Mouse (Mus musculus): Measurements from ENCODE around the gene 4933407L21Rik. TPM values are rescaled to one million over a fixed set of nuclear protein-coding genes. Genes with fewer than 3 reads are reported as not detected.

4933407L21Rik gene
- polyA plus RNA-seq, 1 experiment from 2014 or later = 0.85 TPM

DNA sequence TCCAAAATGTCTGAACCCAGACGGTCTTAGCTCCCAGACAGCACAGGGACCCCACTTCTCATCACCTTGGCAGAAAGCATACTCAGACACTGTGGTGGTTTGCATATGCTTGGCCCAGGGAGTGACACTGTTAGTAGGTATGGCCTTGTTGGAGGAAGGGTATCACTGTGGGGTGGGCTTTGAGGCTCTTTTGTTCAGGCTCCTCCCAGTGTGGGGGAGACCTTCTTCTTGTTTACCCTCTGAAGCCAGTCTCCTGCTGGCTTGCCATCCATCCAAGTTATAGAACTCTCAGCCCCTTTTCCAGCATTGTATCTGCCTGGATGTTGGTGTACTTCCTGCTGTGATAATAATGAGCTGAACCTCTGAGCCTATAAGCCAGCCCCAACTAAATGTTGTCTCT lies 40.8 kb downstream of the 4933407L21Rik start:
- Histone ChIP-seq H3K4me1 (ENCODE audit: control insufficient read depth, insufficient read depth, low read length) (no peaks in the 10 kb centered on the region), H3K4me3 (ENCODE audit: low read length) (no peak overlapping the region), H3K27me3 (ENCODE audit: control insufficient read depth, insufficient read depth, low read length) (no peaks in the 10 kb centered on the region), H3K4me2 (replicated peaks; ENCODE audit: low read depth, low read length) (no peak overlapping the region), H3K27ac (ENCODE audit: low read depth, low read length) (no peak overlapping the region), H3K9ac (ENCODE audit: low read depth, low read length) (no peak overlapping the region), H3K9me3 (ENCODE audit: control insufficient read depth, low read length) (no peaks in the 10 kb centered on the region), H3K36me3 (ENCODE audit: control insufficient read depth, insufficient read depth, low read length) (no peaks in the 10 kb centered on the region)
- WGBS = 83% methylated on average over 1 of the region's 1 CpGs
- no peak for ATAC-seq (ENCODE audit: low FRiP score, low TSS enrichment)

DNA sequence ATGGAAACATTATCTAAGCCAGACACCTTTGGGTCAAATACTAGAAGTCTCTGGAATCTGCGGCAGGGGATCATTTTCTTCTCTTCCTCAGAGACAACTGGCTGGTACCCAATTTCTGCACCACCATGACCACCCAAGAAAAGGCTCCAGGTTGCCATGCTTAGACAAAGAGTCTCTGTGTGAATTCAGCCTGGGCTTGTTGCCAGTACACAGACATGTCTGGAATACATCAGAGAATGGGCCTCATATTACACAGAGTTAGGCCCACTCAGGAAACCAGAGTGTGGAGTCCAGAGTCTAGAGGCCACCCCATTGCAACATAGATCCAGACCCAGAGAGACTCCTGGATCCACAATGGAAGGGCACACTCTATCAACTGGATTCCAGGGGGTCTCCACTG lies 41.2 kb downstream of the 4933407L21Rik start:
- no peaks in the 10 kb centered on the region for H3K9me3 ChIP-seq (ENCODE audit: control insufficient read depth, low read length)
- H3K9ac ChIP-seq (ENCODE audit: low read depth, low read length) = no peak overlapping the region
- H3K4me1 ChIP-seq (ENCODE audit: control insufficient read depth, insufficient read depth, low read length) = no peaks in the 10 kb centered on the region
- H3K27ac ChIP-seq (ENCODE audit: low read depth, low read length) = no peak overlapping the region
- no peak overlapping the region for H3K4me2 ChIP-seq (replicated peaks; ENCODE audit: low read depth, low read length)
- no peak overlapping the region for H3K4me3 ChIP-seq (ENCODE audit: low read length)
- H3K36me3 ChIP-seq (ENCODE audit: control insufficient read depth, insufficient read depth, low read length) = no peaks in the 10 kb centered on the region
- 86% methylated on average over 1 of the region's 1 CpGs for WGBS
- no peaks in the 10 kb centered on the region for H3K27me3 ChIP-seq (ENCODE audit: control insufficient read depth, insufficient read depth, low read length)
- ATAC-seq (ENCODE audit: low FRiP score, low TSS enrichment) = no peak

GRCm38 (mm10) chr1:85971070-85971469 lies 42.8 kb downstream of the 4933407L21Rik start:
- no peak overlapping the region for H3K9ac ChIP-seq (ENCODE audit: low read depth, low read length)
- no peaks in the 10 kb centered on the region for H3K27me3 ChIP-seq (ENCODE audit: control insufficient read depth, insufficient read depth, low read length)
- H3K4me2 ChIP-seq (replicated peaks; ENCODE audit: low read depth, low read length) = no peak overlapping the region
- no peaks in the 10 kb centered on the region for H3K9me3 ChIP-seq (ENCODE audit: control insufficient read depth, low read length)
- no peak for ATAC-seq (ENCODE audit: low FRiP score, low TSS enrichment)
- 93% methylated on average over 3 of the region's 3 CpGs for WGBS
- no peak overlapping the region for H3K4me3 ChIP-seq (ENCODE audit: low read length)
- no peaks in the 10 kb centered on the region for H3K4me1 ChIP-seq (ENCODE audit: control insufficient read depth, insufficient read depth, low read length)
- H3K27ac ChIP-seq (ENCODE audit: low read depth, low read length) = no peak overlapping the region
- no peaks in the 10 kb centered on the region for H3K36me3 ChIP-seq (ENCODE audit: control insufficient read depth, insufficient read depth, low read length)

DNA sequence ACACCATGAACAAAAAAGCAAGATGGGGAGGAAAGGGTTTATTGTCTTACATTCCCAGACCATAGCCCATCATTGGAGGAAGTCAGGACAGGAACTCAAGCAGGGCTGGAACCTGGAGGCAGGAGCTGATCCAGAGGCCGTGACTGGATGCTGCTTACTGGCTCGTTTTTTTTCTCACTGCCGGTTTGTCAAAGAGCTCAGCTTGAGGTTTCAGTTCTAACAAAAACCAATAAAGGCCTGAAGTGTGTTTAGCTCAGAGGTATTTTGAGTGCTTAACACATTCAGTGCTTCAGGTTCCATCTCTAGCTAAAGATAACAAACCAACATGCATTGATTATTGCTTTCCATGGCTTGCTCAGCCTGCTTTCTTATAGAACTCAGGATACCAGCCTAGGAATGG lies 44.1 kb downstream of the 4933407L21Rik start:
- ATAC-seq (ENCODE audit: low FRiP score, low TSS enrichment) = no peak
- no peak overlapping the region for H3K27ac ChIP-seq (ENCODE audit: low read depth, low read length)
- 59% methylated on average over 3 of the region's 3 CpGs for WGBS
- no peaks in the 10 kb centered on the region for H3K27me3 ChIP-seq (ENCODE audit: control insufficient read depth, insufficient read depth, low read length)
- H3K9me3 ChIP-seq (ENCODE audit: control insufficient read depth, low read length) = no peaks in the 10 kb centered on the region
- H3K4me3 ChIP-seq (ENCODE audit: low read length) = no peak overlapping the region
- H3K36me3 ChIP-seq (ENCODE audit: control insufficient read depth, insufficient read depth, low read length) = no peaks in the 10 kb centered on the region
- H3K4me2 ChIP-seq (replicated peaks; ENCODE audit: low read depth, low read length) = no peak overlapping the region
- no peak overlapping the region for H3K9ac ChIP-seq (ENCODE audit: low read depth, low read length)
- no peaks in the 10 kb centered on the region for H3K4me1 ChIP-seq (ENCODE audit: control insufficient read depth, insufficient read depth, low read length)

DNA sequence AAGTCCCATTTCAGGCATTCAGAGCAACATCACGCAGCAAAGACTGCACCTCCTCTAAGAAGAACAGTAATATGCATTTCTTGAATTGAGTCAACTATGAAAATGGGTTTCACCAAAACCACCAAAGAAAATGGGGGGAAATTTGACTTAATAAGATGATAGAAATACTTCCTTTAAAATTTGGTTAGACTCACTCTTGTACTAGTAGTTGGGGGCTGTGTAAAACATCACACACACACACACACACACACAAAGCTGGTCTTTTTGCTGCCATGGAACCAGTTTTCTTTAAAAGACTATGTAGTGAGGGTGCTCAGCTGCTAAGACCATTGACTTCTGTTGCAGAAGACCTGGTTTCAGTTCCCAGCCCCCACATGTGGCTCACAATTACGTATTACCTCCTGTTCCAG lies 45.2 kb downstream of the 4933407L21Rik start:
- H3K9ac ChIP-seq (ENCODE audit: low read depth, low read length) = no peak overlapping the region
- WGBS = 90% methylated on average over 2 of the region's 2 CpGs
- no peak overlapping the region for H3K4me2 ChIP-seq (replicated peaks; ENCODE audit: low read depth, low read length)
- no peaks in the 10 kb centered on the region for H3K9me3 ChIP-seq (ENCODE audit: control insufficient read depth, low read length)
- ATAC-seq (ENCODE audit: low FRiP score, low TSS enrichment) = no peak
- H3K36me3 ChIP-seq (ENCODE audit: control insufficient read depth, insufficient read depth, low read length) = no peaks in the 10 kb centered on the region
- H3K4me1 ChIP-seq (ENCODE audit: control insufficient read depth, insufficient read depth, low read length) = no peaks in the 10 kb centered on the region
- no peak overlapping the region for H3K27ac ChIP-seq (ENCODE audit: low read depth, low read length)
- H3K27me3 ChIP-seq (ENCODE audit: control insufficient read depth, insufficient read depth, low read length) = no peaks in the 10 kb centered on the region
- no peak overlapping the region for H3K4me3 ChIP-seq (ENCODE audit: low read length)

GRCm38 (mm10) chr1:85977709-85978108 lies 49.4 kb downstream of the 4933407L21Rik start:
- no peaks in the 10 kb centered on the region for H3K36me3 ChIP-seq (ENCODE audit: control insufficient read depth, insufficient read depth, low read length)
- 80% methylated on average over 3 of the region's 3 CpGs for WGBS
- ATAC-seq (ENCODE audit: low FRiP score, low TSS enrichment) = no peak
- H3K9ac ChIP-seq (ENCODE audit: low read depth, low read length) = no peak overlapping the region
- no peaks in the 10 kb centered on the region for H3K27me3 ChIP-seq (ENCODE audit: control insufficient read depth, insufficient read depth, low read length)
- H3K4me1 ChIP-seq (ENCODE audit: control insufficient read depth, insufficient read depth, low read length) = no peaks in the 10 kb centered on the region
- H3K4me3 ChIP-seq (ENCODE audit: low read length) = no peak overlapping the region
- H3K9me3 ChIP-seq (ENCODE audit: control insufficient read depth, low read length) = no peaks in the 10 kb centered on the region
- no peak overlapping the region for H3K27ac ChIP-seq (ENCODE audit: low read depth, low read length)
- no peak overlapping the region for H3K4me2 ChIP-seq (replicated peaks; ENCODE audit: low read depth, low read length)

- no peaks in the 10 kb centered on the region for H3K4me1 ChIP-seq (ENCODE audit: control insufficient read depth, insufficient read depth, low read length)
- H3K27me3 ChIP-seq (ENCODE audit: control insufficient read depth, insufficient read depth, low read length) = no peaks in the 10 kb centered on the region
- no peak overlapping the region for H3K4me3 ChIP-seq (ENCODE audit: low read length)
- no peaks in the 10 kb centered on the region for H3K36me3 ChIP-seq (ENCODE audit: control insufficient read depth, insufficient read depth, low read length)
- WGBS = 49% methylated on average over 7 of the region's 7 CpGs
- H3K4me2 ChIP-seq (replicated peaks; ENCODE audit: low read depth, low read length) = no peak overlapping the region
- H3K9ac ChIP-seq (ENCODE audit: low read depth, low read length) = no peak overlapping the region
- H3K9me3 ChIP-seq (ENCODE audit: control insufficient read depth, low read length) = no peaks in the 10 kb centered on the region
- no peak for ATAC-seq (ENCODE audit: low FRiP score, low TSS enrichment)
- no peak overlapping the region for H3K27ac ChIP-seq (ENCODE audit: low read depth, low read length)
These were observed 53.6 kb downstream of the 4933407L21Rik start for GRCm38 (mm10) chr1:85981738-85982357.

DNA sequence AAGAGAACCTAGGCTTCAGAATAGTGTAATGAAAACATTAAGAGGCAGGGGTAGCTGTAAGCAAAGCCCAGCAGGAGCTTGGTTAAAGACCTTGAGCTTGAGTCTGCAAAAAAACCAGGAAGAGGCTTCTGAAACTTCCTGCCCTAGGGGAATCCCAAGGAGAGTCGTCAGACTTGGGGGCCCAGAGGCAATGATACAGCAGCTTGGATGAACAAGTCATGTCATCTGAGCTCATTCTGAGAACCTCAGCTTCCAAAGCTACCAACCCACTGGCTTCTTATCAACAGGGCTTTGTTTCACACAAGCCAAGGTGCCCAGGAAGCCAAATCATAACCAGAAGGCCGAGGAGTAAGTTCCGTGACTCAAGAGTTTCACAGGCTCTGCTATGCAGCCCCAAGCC lies 57.5 kb downstream of the 4933407L21Rik start:
- H3K36me3 ChIP-seq (ENCODE audit: control insufficient read depth, insufficient read depth, low read length) = no peaks in the 10 kb centered on the region
- H3K9me3 ChIP-seq (ENCODE audit: control insufficient read depth, low read length) = no peaks in the 10 kb centered on the region
- no peak for ATAC-seq (ENCODE audit: low FRiP score, low TSS enrichment)
- H3K4me3 ChIP-seq (ENCODE audit: low read length) = no peak overlapping the region
- H3K27ac ChIP-seq (ENCODE audit: low read depth, low read length) = no peak overlapping the region
- H3K9ac ChIP-seq (ENCODE audit: low read depth, low read length) = no peak overlapping the region
- H3K4me2 ChIP-seq (replicated peaks; ENCODE audit: low read depth, low read length) = no peak overlapping the region
- no peaks in the 10 kb centered on the region for H3K27me3 ChIP-seq (ENCODE audit: control insufficient read depth, insufficient read depth, low read length)
- H3K4me1 ChIP-seq (ENCODE audit: control insufficient read depth, insufficient read depth, low read length) = no peaks in the 10 kb centered on the region
- WGBS = 82% methylated on average over 3 of the region's 3 CpGs

- Histone ChIP-seq H3K4me3 (ENCODE audit: low read length) (no peak overlapping the region), H3K27me3 (ENCODE audit: control insufficient read depth, insufficient read depth, low read length) (no peaks in the 10 kb centered on the region), H3K9ac (ENCODE audit: low read depth, low read length) (no peak overlapping the region), H3K27ac (ENCODE audit: low read depth, low read length) (no peak overlapping the region), H3K36me3 (ENCODE audit: control insufficient read depth, insufficient read depth, low read length) (no peaks in the 10 kb centered on the region), H3K9me3 (ENCODE audit: control insufficient read depth, low read length) (no peaks in the 10 kb centered on the region), H3K4me2 (replicated peaks; ENCODE audit: low read depth, low read length) (no peak overlapping the region), H3K4me1 (ENCODE audit: control insufficient read depth, insufficient read depth, low read length) (no peaks in the 10 kb centered on the region)
- 78% methylated on average over 4 of the region's 4 CpGs for WGBS
- ATAC-seq (ENCODE audit: low FRiP score, low TSS enrichment) = no peak
These were observed 60.1 kb downstream of the 4933407L21Rik start for GRCm38 (mm10) chr1:85988351-85988750.

All from kidney, embryonic 14.5 days (tissue).